Mouse (Mus musculus) hindbrain, embryonic 13.5 days (tissue): Measurements from ENCODE around the gene Ccl24. TPM values are rescaled to one million over a fixed set of nuclear protein-coding genes. Genes with fewer than 3 reads are reported as not detected.

Experiments used
- polyA plus RNA-seq: library from polyadenylated mRNA; unstranded; fragments of >200 nt; fragmentation: Nextera tagmentation; extraction: Ambion mirVana; gene quantifications from 2 replicates; pipeline ENCODE4 v1.2.1, GENCODE M21; 2015

Ccl24 gene
- polyA plus RNA-seq, 1 experiment from 2014 or later, result 3.7 TPM

Other genes starting within 250 kb of the Ccl24 start
- 0.13 and 0.28 TPM in 2 replicates for gene Fkbp6, start 223.0 kb downstream of the Ccl24 start, polyA plus RNA-seq
- gene Trim50, start 219.8 kb downstream of the Ccl24 start, polyA plus RNA-seq, result not detected in 2 replicates
- gene Nsun5, start 203.1 kb downstream of the Ccl24 start, polyA plus RNA-seq, result 31.1 and 31.2 TPM in 2 replicates
- 11.1 TPM in 2 replicates for gene Pom121, start 178.5 kb downstream of the Ccl24 start, polyA plus RNA-seq
- 38.4 and 38.5 TPM in 2 replicates for gene Hip1, start 27.9 kb downstream of the Ccl24 start, polyA plus RNA-seq
- gene Ccl26, start 9.5 kb downstream of the Ccl24 start, polyA plus RNA-seq, result not detected in 2 replicates
- gene Rhbdd2, start 59.6 kb upstream of the Ccl24 start, polyA plus RNA-seq, result 85.3 and 89.3 TPM in 2 replicates
- gene Por, start 97.0 kb upstream of the Ccl24 start, polyA plus RNA-seq, result 107 TPM in 2 replicates
- gene Tmem120a, start 171.4 kb upstream of the Ccl24 start, polyA plus RNA-seq, result 80.6 and 80.8 TPM in 2 replicates
- gene Styxl1, start 205.3 kb upstream of the Ccl24 start, polyA plus RNA-seq, result 0.25 and 0.65 TPM in 2 replicates
- 593 and 594 TPM in 2 replicates for gene Mdh2, start 205.4 kb upstream of the Ccl24 start, polyA plus RNA-seq
- 88.0 and 90.6 TPM in 2 replicates for gene Srrm3, start 233.8 kb upstream of the Ccl24 start, polyA plus RNA-seq